Mouse (Mus musculus): ENCODE results near the gene Pla2g5. TPM values are rescaled to one million over a fixed set of nuclear protein-coding genes. Genes with fewer than 3 reads are reported as not detected.
"Not testable (repeated sequence)": the region's sequence is repeated elsewhere in the genome, so short reads cannot be mapped to it uniquely, and the experiment has no call there.

Gene Pla2g5
- total RNA-seq (2017), result not detected in 3 replicates

DNA sequence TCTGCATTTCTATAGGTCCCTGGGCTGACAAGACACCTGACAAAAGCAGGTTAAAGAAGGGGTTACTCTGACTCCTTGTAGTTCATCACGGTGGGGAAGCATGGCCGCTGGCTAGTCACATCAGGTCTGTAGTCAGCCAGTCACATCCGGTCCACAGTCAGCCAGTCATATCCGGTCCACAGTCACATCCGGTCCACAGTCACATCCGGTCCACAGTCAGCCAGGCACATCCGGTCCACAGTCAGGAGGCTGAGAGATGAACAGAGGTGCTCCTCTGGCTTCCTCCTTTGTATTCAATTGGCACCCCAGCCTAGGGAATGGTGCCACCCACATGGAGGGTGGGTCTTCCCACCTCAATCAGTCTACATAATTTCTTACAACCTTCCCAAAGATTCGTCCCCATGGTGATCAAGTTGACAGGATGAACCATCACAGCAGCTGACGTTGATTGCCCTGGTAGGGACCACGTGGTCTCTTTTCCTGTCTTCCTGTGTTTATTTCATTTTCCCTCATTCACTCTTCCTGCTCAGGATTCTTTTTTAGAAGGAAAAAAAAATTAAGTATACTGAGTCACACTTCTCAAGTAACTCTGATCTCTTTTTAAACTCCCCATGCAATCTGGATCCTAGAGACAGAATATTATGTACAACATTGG is at the start of gene Pla2g5:
Gene Pla2g5, minus strand, starts transcription at position 139 of the 655 bp plus-strand sequence.
- ATAC-seq (replicated peaks; ENCODE audit: insufficient number of reproducible peaks, low FRiP score, low TSS enrichment, poor library complexity, severe bottlenecking), result no peak; the same call in 1 of the 2 replicates

DNA sequence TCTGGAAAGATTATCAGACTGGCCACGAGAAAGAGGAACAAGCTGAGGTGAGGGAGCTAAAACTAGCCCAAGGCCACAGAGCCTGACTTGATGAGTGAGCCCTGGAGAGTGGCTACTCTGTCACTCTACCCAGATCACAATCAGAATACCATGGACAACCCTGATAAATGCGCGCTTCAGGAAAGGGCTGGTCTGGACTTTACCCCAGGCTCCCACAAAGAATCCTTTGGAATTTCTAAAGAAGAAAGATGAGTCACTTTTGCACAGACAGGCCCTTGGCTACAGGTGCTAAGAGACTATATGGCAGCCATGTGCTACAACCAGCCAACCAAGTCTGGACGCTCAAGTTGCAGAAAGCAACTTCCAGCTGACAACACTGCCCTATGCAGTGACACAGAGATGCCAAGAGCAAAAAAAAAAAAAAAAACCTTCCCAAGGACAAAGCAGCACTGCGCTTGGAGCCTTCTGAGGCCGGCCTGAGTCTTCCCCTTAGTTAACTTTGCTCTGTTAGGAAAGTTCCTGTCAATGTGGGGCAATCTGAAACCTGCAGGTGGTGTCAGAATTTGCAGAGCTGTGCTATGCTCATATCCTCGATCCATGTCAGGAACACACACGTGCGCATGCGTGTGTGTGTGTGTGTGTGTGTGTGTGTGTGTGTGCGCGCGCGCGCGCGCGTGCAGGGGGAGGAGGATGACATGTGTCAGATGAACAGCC is 42.5 kb upstream of the Pla2g5 start:
- no peak for ATAC-seq (replicated peaks; ENCODE audit: insufficient number of reproducible peaks, low FRiP score, low TSS enrichment, poor library complexity, severe bottlenecking)

DNA sequence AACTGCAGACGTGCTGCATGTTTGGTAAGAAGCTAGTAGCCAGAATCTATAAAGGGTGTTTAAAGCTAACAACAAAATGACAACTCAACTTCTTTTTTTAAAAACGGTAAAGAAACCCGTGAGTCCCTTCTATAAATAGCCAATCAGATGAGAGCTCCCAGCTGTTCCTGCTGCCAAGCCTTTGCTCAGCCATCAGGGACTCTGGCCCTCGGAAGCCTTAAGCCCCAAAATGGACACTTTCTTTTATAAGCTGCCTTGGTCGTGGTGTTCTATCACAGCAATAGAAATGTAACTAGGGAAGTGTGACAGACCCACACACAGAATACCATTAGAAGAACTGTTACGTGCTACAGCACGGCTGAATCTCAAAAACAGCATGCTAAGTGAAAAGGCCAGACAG is 36.1 kb upstream of the Pla2g5 start:
- no peak for ATAC-seq (replicated peaks; ENCODE audit: insufficient number of reproducible peaks, low FRiP score, low TSS enrichment, poor library complexity, severe bottlenecking)

DNA sequence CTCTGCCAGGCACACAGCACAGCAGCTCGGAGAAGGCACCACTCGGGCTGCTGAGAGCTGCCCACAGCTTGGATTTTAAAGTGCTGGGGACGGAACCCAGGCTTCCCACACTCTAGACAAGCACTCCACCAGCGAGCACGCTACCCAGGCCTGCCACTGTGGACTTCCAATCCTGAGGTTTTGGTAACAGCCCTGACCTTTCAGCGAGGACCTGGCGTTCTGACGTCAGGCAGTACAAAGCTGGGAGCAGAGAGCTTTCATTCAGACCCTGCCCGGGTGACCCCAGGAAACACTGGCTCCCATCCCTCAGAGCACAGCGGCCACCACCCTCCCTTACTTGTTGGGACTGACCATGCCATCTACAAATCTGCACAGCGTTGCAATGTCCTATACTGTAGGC is 30.5 kb upstream of the Pla2g5 start:
- not testable (repeated sequence) for ATAC-seq (replicated peaks; ENCODE audit: insufficient number of reproducible peaks, low FRiP score, low TSS enrichment, poor library complexity, severe bottlenecking)

DNA sequence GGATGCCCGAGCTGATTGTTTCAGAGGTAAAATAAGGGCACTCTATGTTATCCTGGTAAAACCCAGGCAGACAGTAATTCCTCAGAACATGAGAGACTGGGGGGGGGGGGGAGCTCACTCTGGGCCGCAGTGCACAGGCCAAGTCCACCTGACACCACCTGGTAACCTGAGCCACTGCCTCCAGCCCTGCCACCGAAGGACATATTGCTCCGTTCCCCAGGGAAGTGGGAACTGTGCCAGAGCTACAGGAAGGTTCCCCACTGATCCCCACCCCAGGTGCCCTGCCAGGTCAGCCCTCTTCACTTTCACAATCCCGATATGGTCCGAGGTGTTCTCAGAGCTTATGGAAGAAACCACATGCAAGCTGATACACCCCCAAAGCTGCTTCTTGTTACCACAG is 29.4 kb upstream of the Pla2g5 start:
- no peak for ATAC-seq (replicated peaks; ENCODE audit: insufficient number of reproducible peaks, low FRiP score, low TSS enrichment, poor library complexity, severe bottlenecking)

DNA sequence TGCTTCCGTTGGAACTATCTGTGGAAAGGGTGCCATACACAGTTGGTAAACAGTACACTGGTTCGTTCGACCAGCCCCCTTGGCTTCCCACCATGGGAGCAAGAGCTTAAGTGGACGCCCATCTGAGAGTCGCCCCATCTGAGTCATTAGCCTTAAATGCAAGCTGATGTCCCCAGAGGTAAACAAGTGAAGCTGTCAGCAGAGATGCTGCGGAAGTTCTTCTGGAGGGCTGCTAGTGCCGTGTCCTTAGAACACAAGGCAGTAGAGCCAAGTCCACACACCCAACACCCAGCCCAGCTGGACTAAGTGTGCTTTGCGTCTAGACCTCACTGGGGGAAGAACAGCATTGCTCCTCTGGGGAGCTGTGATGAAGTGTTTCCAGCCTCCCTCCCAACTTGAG is 26.4 kb upstream of the Pla2g5 start:
- ATAC-seq (replicated peaks; ENCODE audit: insufficient number of reproducible peaks, low FRiP score, low TSS enrichment, poor library complexity, severe bottlenecking), result no peak

DNA sequence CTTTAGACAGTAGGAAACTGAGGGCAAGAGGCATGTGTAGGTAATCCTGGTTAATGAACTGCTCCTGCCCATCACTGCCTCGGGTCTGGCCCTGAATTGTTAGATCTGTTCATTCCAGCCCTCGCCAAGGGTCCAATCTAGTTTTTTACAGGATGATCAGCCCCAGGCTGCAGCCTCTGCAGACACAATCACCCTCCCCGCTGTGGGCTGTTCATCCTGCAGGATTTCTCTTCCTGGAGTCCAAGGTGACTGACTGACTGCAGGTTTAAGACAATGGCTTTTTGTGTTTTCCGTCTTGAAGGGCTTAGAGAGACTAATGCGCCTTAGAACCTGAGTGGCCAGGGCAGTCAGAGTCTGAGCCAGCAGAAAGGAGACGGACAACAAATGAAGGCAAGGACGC is 25.9 kb upstream of the Pla2g5 start:
- ATAC-seq (replicated peaks; ENCODE audit: insufficient number of reproducible peaks, low FRiP score, low TSS enrichment, poor library complexity, severe bottlenecking), result no peak

DNA sequence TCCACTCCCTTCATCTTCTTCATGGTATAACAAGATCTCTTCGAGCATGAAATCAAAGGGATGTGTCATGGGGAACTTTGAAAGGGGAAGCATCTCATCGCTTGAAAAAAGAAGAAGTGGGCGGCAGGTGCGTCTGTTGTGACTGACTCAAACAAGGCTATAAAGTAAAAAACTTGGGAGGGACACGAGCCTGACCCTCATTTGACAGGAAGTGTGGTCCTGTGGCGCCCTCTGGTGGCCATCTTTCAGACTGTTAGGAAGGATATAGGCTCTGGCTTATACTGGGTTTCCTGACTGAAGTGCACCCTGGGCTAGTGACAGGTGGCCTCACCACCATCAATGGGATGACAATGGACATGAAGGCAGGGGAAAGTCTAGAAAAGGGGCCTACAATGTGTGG is 21.0 kb upstream of the Pla2g5 start:
- peak; percentile 82 for ATAC-seq (replicated peaks; ENCODE audit: insufficient number of reproducible peaks, low FRiP score, low TSS enrichment, poor library complexity, severe bottlenecking)

DNA sequence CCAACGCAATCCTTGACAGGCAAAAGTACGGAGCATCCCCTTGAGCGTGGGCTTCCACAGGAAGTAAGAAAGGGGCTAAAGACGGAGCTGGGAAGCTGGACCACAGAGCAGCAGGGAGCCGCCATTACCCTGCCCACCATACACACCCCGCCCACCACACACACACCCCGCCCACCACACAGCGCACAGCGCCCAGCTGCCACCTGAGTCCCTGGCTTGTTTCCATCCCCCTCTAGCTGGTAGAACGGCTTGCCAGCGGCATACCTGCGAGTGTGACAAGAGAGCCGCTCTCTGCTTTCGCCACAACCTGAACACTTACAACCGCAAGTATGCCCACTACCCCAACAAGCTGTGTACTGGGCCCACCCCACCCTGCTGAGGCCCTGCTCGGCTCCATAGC is 18.9 kb upstream of the Pla2g5 start:
- no peak for ATAC-seq (replicated peaks; ENCODE audit: insufficient number of reproducible peaks, low FRiP score, low TSS enrichment, poor library complexity, severe bottlenecking)

DNA sequence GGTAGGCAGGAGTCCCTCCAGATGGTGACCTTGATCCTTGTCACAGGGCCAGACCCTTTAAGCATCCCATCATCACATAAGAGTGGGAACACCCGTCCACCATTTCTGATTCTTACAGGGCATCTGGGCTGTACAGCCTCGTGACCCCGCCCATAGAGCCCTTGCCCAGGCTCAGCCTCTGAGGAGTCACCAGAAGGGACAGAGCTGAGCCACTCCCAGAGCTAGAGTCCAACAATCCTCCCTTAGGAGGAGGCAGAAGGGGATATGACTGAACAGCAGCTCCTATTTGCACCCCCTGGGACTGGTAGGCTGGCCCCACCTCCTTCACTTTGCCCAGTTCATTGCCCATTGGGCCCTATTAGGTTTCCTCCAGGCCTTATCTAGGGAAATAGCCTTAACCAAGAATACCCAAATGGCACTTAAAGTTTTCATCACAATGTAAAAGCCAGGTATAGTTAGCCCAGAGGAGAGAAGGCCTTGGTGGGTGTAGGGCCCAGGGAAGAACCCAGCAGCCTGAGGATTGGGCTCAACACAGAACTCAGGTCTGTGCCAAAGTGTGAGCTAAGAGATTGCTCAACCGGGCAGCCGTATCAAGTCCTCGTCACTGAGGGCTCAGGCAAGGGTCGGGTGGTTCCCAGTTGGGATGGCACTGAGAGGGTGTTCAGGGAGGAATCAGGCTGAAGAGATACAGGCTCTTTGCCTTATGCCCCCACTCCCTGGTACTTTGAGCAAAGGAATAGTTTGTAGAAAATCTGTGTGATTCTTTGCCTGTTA is 17.7 kb upstream of the Pla2g5 start:
- no peak for ATAC-seq (replicated peaks; ENCODE audit: insufficient number of reproducible peaks, low FRiP score, low TSS enrichment, poor library complexity, severe bottlenecking)

DNA sequence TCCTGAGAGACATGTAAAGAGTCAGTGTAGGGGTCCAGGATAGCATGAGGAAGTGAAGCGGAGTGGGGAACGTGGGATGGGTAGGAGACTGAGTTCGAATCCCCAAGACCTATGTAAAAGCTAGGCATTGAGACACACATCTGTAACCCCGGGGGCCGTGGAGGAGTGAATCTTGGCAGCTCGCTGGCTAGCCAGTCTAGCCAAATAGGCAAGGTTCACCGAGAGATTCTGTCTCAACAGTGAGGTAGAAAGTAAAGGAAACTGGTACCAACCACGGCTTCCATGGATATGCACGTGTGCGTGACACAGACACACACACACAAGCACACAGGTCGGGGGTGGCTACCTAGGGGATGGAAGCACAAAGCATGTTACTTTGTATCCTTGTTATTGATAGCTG is 16.5 kb upstream of the Pla2g5 start:
- no peak for ATAC-seq (replicated peaks; ENCODE audit: insufficient number of reproducible peaks, low FRiP score, low TSS enrichment, poor library complexity, severe bottlenecking)

DNA sequence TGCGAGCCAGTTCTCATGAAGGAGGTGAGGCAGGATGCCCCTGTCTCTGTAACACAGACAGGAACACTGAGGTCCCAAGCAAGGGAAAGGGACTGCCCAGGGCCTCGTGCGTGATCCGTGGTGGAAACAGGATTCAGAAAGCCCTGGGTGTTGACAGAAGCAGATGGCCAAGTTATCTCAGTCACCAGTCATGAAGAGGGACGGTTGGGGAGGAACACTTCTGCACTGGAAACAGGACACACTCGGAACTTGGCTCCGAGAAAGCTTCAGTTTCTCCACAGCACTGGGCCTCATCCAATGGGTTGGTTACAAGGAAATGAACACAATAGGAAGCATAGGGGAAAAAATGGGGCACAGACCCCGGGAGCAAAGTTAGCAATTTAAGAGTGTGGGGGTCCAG is 15.5 kb upstream of the Pla2g5 start:
- no peak for ATAC-seq (replicated peaks; ENCODE audit: insufficient number of reproducible peaks, low FRiP score, low TSS enrichment, poor library complexity, severe bottlenecking)

DNA sequence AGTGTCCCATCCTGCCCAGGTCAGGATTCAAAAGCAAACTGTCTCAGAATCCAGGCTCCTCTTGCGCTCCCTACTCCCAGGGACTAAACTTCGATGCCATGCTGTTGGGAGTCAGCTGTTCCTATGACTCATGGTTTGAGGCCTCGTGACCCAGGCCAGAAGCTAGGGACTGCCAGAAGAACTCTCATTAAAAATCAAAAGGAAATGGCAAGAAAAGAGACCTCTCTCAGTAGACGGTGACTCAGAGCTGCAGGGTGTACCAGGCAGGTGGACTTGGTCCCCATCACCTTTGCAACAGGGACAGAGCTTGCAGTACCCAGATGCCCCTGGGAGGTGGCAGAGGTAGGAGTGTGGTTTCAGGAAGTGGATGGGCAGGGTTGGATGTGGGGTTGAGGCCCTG is 14.4 kb upstream of the Pla2g5 start, which contains the start of gene Pla2g2e:
Gene Pla2g2e, plus strand, starts transcription at position 212 of the 400 bp plus-strand sequence.
- ATAC-seq (replicated peaks; ENCODE audit: insufficient number of reproducible peaks, low FRiP score, low TSS enrichment, poor library complexity, severe bottlenecking), result no peak

DNA sequence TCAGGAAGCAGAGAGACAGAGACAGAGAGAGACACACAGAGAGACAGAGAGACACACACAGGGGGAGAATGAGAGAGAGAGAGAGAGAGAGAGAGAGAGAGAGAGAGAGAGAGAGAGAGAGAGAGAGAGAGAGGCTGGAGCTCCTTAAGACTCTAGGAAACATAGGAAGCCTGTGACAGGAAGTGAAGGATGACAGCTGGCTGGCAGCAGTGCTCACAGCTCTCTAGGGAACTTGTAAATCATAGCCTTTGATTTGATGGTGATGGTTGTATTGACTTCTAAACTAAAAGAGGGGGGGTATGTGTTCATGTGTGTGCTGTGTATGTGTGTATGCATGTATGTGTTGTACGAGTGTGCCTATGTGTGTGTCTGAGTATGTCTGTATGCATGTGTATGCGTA is 12.7 kb upstream of the Pla2g5 start:
- ATAC-seq (replicated peaks; ENCODE audit: insufficient number of reproducible peaks, low FRiP score, low TSS enrichment, poor library complexity, severe bottlenecking), result no peak

DNA sequence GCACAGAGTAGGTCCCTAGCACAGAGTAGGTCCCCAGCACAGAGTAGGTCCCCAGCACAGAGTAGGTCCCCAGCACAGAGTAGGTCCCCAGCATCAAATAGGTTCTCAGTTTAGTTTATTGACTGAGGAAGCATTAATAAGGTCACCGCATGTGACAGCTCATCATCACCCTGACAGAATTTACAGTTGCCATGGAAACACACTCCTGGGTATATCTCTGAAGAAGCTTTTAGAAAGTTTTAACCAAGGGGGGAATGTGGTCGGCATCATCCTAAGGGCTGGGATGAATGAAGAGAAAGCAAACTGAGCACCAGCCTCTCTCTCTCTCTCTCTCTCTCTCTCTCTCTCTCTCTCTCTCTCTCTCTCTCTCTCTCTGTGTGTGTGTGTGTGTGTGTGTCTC is 12.0 kb upstream of the Pla2g5 start:
- not testable (repeated sequence) for ATAC-seq (replicated peaks; ENCODE audit: insufficient number of reproducible peaks, low FRiP score, low TSS enrichment, poor library complexity, severe bottlenecking)

DNA sequence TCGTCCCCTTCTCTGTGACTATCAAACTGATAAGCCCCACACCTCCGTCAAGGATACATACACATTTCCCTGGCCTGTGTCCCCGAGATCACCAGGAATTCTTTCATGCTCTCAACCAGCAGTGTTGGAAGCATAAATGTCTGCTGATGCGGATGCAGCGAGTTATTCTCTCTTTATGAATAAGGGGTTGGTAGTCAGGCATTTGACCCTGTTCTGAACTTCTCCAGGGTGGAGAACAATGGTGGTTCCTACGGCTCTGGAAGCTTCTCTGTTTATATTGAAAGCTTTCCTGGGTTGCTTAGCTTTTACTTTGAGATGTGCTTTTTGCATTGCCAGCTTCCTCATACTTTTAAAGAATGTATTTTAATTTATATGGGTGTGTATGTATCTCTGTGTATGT is 10.6 kb upstream of the Pla2g5 start, which contains the start of gene Gm13030:
Gene Gm13030, minus strand, starts transcription at position 101 of the 400 bp plus-strand sequence.
- ATAC-seq (replicated peaks; ENCODE audit: insufficient number of reproducible peaks, low FRiP score, low TSS enrichment, poor library complexity, severe bottlenecking), result no peak

DNA sequence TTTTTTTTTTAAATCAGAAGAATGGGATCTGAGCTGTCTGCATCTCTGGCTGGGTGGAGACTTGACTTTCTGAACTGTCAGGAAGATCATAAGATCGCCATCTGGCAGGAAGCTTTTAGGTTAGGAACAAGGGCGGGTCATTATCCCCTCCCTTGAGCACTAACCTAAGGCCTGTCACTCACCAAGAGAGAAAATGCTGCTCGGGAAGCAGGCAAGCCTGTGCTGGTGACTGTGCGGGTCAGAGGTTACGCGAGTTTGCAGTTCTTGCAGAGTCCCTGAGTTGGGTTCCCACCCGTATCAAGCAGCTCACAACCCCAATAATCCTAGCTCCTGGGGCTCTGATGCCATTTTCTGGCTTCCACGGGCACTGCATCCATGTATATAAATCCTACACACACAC is 5.4 kb upstream of the Pla2g5 start:
- ATAC-seq (replicated peaks; ENCODE audit: insufficient number of reproducible peaks, low FRiP score, low TSS enrichment, poor library complexity, severe bottlenecking), result no peak

DNA sequence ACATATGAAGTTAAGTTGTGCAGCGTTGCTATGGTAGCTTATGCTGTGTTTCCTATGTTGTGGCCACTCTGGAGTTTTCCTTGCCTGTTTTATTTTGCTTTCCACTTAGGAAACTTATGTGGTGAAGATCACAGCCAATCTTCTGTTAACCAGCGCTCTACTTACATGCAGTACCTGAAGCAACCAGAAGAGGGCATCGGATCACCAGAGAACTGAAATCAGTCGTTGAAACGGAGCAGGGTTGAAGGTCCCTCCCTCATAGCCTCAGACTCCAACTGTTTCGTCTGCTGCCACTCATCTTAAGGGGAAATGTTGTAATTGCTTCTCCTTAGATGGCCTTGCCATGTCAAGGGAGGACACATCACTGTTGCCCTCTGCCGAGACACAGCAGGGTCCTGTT is 3.1 kb upstream of the Pla2g5 start:
- peak; percentile 87 for ATAC-seq (replicated peaks; ENCODE audit: insufficient number of reproducible peaks, low FRiP score, low TSS enrichment, poor library complexity, severe bottlenecking)

DNA sequence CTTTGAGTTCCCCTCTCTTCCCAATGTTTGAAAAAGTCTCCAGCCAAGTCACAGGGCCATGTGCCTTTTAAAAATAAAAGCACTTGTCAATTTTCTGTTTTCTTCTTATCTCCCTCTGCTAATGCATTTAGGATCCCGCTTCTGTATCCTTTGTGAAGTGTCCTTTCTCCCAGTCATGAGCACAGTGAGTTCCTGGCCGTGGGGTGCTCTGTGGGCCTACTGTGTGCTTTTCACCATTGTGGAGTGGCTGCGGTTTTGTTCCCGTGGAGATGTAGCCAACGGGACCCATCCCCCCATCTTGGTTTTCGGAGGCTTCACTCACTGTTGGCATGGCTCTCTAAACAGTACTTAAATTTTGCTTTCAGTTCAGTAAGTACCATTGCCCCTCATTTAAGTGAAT is 2.7 kb upstream of the Pla2g5 start:
- no peak for ATAC-seq (replicated peaks; ENCODE audit: insufficient number of reproducible peaks, low FRiP score, low TSS enrichment, poor library complexity, severe bottlenecking)

DNA sequence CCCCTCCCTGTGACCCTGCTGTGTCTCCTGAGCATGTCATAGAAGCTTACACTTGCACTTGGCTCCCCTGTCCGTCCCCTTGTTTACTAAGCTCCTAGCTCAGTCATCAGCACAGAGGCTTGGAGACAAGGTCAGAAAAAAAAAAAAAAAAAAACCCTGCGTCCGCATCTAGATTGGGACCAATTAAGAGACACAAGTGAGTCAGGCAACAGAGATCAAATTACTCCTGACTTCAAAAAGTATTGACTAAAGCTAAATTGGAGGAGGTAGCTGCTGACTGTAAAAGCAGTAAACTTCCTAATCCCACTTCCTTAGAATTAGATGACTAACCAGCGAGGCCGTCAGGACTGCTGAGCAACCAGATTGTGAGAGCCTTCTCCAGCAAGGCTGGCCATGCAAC is 1.8 kb upstream of the Pla2g5 start:
- ATAC-seq (replicated peaks; ENCODE audit: insufficient number of reproducible peaks, low FRiP score, low TSS enrichment, poor library complexity, severe bottlenecking), result no peak
